Mouse (Mus musculus) forebrain, embryonic 14.5 days (tissue): ENCODE results near the gene Prkaa2. TPM values are rescaled to one million over a fixed set of nuclear protein-coding genes. Genes with fewer than 3 reads are reported as not detected.

Experiments
- ATAC-seq: fragments of 200-750 bp; cut with Nextera tagmentation; 2 replicates; pipeline ENCODE4 v1.8.0; 2017; ENCODE audit warnings: mild to moderate bottlenecking, moderate library complexity
- DNase-seq: peaks from one replicate; pipeline ENCODE4 v3.0.0-alpha.2; 2015; ENCODE audit warnings: low spot score
- H3K27ac ChIP-seq: fragments of 300-500 bp; sonication (generic); 2 replicates; pipeline ENCODE4 v1.5.1; 2014; ENCODE audit warnings: low read depth, mild to moderate bottlenecking, control low read depth, low read length, moderate library complexity
- H3K27me3 ChIP-seq: fragments of 300-500 bp; sonication (generic); replicated peaks from 2 replicates; pipeline ENCODE4 v1.6.1; 2014; ENCODE audit warnings: low read length, control low read depth, mixed read lengths; ENCODE audit not compliant: control insufficient read depth, insufficient read depth
- H3K36me3 ChIP-seq: fragments of 300-500 bp; sonication (generic); 2 replicates; pipeline ENCODE4 v1.6.1; 2014; ENCODE audit warnings: low read length, control low read depth; ENCODE audit not compliant: control insufficient read depth, insufficient read depth
- H3K4me1 ChIP-seq: fragments of 300-500 bp; sonication (generic); 2 replicates; pipeline ENCODE4 v1.6.1; 2014; ENCODE audit warnings: antibody characterized with exemption, low read length, control low read depth; ENCODE audit not compliant: control insufficient read depth, insufficient read depth
- H3K4me2 ChIP-seq: fragments of 300-500 bp; sonication (generic); 2 replicates; pipeline ENCODE4 v1.6.1; 2014; ENCODE audit warnings: mild to moderate bottlenecking, control low read depth, low read length
- H3K4me3 ChIP-seq: fragments of 300-500 bp; sonication (generic); 2 replicates; pipeline ENCODE4 v1.5.1; 2014; ENCODE audit warnings: low read depth, low read length, control low read depth
- H3K9ac ChIP-seq: fragments of 300-500 bp; sonication (generic); 2 replicates; pipeline ENCODE4 v1.6.1; 2014; ENCODE audit warnings: mild to moderate bottlenecking, low read length, control low read depth, moderate library complexity
- H3K9me3 ChIP-seq: fragments of 300-500 bp; sonication (generic); replicated peaks from 2 replicates; pipeline ENCODE4 v1.6.1; 2016; ENCODE audit warnings: low read length, control low read depth, mixed read lengths; ENCODE audit not compliant: control insufficient read depth
- WGBS: fragments of 180-500 bp; shearing (Covaris S2); extraction: QIAGEN DNeasy Blood & Tissue Kit; methylation state at CpG from one replicate; pipeline ENCODE4 v1.1.7; 2014; 5-methylcytosine and 5-hydroxymethylcytosine counted together
- polyA plus RNA-seq: library from polyadenylated mRNA; unstranded; fragments of >200 nt; fragmentation: Nextera tagmentation; extraction: Ambion mirVana; gene quantifications from 2 replicates; pipeline ENCODE4 v1.2.1, GENCODE M21; 2014

Gene Prkaa2
- polyA plus RNA-seq, 1 experiment from 2014 or later = 9.8 TPM

GRCm38 (mm10) chr4:105098660-105099059, 11.0 kb downstream of the Prkaa2 start:
- WGBS = 96% methylated on average over 7 of the region's 7 CpGs
- Histone ChIP-seq H3K27ac (no peak overlapping the region), H3K9ac (no peak overlapping the region), H3K4me2 (no peak overlapping the region), H3K36me3 (no peaks in the 10 kb centered on the region), H3K4me1 (peaks cover 7% of the 10 kb centered on the region), H3K9me3 (no peaks in the 10 kb centered on the region), H3K4me3 (no peak overlapping the region), H3K27me3 (no peaks in the 10 kb centered on the region)
- DNase-seq = no peak
- ATAC-seq = no peak

- 69% methylated on average over 8 of the region's 8 CpGs for whole genome bisulfite sequencing
- no peaks in the 10 kb centered on the region for H3K9me3 ChIP-seq
- no peak overlapping the region for H3K9ac ChIP-seq
- no peak overlapping the region for H3K4me2 ChIP-seq
- ATAC-seq (no peak), DNase-seq (peak; percentile 36)
- H3K4me3 ChIP-seq = no peak overlapping the region
- no peaks in the 10 kb centered on the region for H3K36me3 ChIP-seq
- H3K27ac ChIP-seq = no peak overlapping the region
- peaks cover 7% of the 10 kb centered on the region for H3K4me1 ChIP-seq
- H3K27me3 ChIP-seq = no peaks in the 10 kb centered on the region
Measured at GRCm38 (mm10) chr4:105098158-105098557, 11.5 kb downstream of the Prkaa2 start.

- H3K9me3 ChIP-seq = no peaks in the 10 kb centered on the region
- ATAC-seq (no peak), DNase-seq (peak; percentile 35)
- no peaks in the 10 kb centered on the region for H3K36me3 ChIP-seq
- 47% methylated on average over 5 of the region's 5 CpGs for WGBS
- H3K9ac ChIP-seq = no peak overlapping the region
- no peak overlapping the region for H3K4me2 ChIP-seq
- H3K27ac ChIP-seq = no peak overlapping the region
- H3K4me3 ChIP-seq = no peak overlapping the region
- H3K27me3 ChIP-seq = no peaks in the 10 kb centered on the region
- peaks cover 3% of the 10 kb centered on the region; the same call in 1 of the 2 replicates for H3K4me1 ChIP-seq
Measured at GRCm38 (mm10) chr4:105095316-105095715, 14.4 kb downstream of the Prkaa2 start.

GRCm38 (mm10) chr4:105093951-105094350, 15.7 kb downstream of the Prkaa2 start:
- H3K4me3 ChIP-seq = no peak overlapping the region
- no peaks in the 10 kb centered on the region for H3K36me3 ChIP-seq
- no peak overlapping the region for H3K4me2 ChIP-seq
- H3K9ac ChIP-seq = no peak overlapping the region
- 73% methylated on average over 1 of the region's 1 CpGs for WGBS
- no peak overlapping the region for H3K27ac ChIP-seq
- no peak for DNase-seq
- H3K27me3 ChIP-seq = no peaks in the 10 kb centered on the region
- H3K9me3 ChIP-seq = no peaks in the 10 kb centered on the region
- no peak for ATAC-seq
- H3K4me1 ChIP-seq = peaks cover 3% of the 10 kb centered on the region; the same call in 1 of the 2 replicates

GRCm38 (mm10) chr4:105090417-105090816, 19.3 kb downstream of the Prkaa2 start:
- H3K4me1 ChIP-seq = peaks cover 2% of the 10 kb centered on the region; the same call in 1 of the 2 replicates
- H3K4me2 ChIP-seq = no peak overlapping the region
- H3K27ac ChIP-seq = no peak overlapping the region
- no peak overlapping the region for H3K4me3 ChIP-seq
- H3K36me3 ChIP-seq = no peaks in the 10 kb centered on the region
- no peaks in the 10 kb centered on the region for H3K27me3 ChIP-seq
- DNase-seq = no peak
- no peaks in the 10 kb centered on the region for H3K9me3 ChIP-seq
- WGBS = 91% methylated on average over 5 of the region's 5 CpGs
- ATAC-seq = no peak
- no peak overlapping the region for H3K9ac ChIP-seq

GRCm38 (mm10) chr4:105089386-105089785, 20.3 kb downstream of the Prkaa2 start:
- Histone ChIP-seq H3K4me2 (no peak overlapping the region), H3K27me3 (no peaks in the 10 kb centered on the region), H3K9ac (no peak overlapping the region), H3K36me3 (no peaks in the 10 kb centered on the region), H3K4me1 (no peaks in the 10 kb centered on the region), H3K27ac (no peak overlapping the region), H3K9me3 (no peaks in the 10 kb centered on the region), H3K4me3 (no peak overlapping the region)
- WGBS = 95% methylated on average over 7 of the region's 7 CpGs
- DNase-seq (no peak), ATAC-seq (no peak)

- 83% methylated on average over 2 of the region's 2 CpGs for WGBS
- no peak overlapping the region for H3K4me3 ChIP-seq
- H3K27ac ChIP-seq = no peak overlapping the region
- no peak for ATAC-seq
- no peaks in the 10 kb centered on the region for H3K27me3 ChIP-seq
- H3K4me1 ChIP-seq = no peaks in the 10 kb centered on the region
- H3K9ac ChIP-seq = no peak overlapping the region
- no peaks in the 10 kb centered on the region for H3K36me3 ChIP-seq
- no peak for DNase-seq
- H3K9me3 ChIP-seq = no peaks in the 10 kb centered on the region
- H3K4me2 ChIP-seq = no peak overlapping the region
Measured at GRCm38 (mm10) chr4:105088671-105089070, 21.0 kb downstream of the Prkaa2 start.

- Histone ChIP-seq H3K9ac (no peak overlapping the region), H3K4me2 (no peak overlapping the region), H3K27me3 (no peaks in the 10 kb centered on the region), H3K36me3 (no peaks in the 10 kb centered on the region), H3K4me3 (no peak overlapping the region), H3K27ac (no peak overlapping the region), H3K4me1 (no peaks in the 10 kb centered on the region), H3K9me3 (no peaks in the 10 kb centered on the region)
- no peak for DNase-seq
- no peak for ATAC-seq
- WGBS = 91% methylated on average over 6 of the region's 6 CpGs
Measured at GRCm38 (mm10) chr4:105076152-105076551, 33.5 kb downstream of the Prkaa2 start.

GRCm38 (mm10) chr4:105071761-105072427, 37.8 kb downstream of the Prkaa2 start:
- DNase-seq (no peak), ATAC-seq (no peak)
- H3K9me3 ChIP-seq = no peaks in the 10 kb centered on the region
- H3K4me2 ChIP-seq = no peak overlapping the region
- no peaks in the 10 kb centered on the region for H3K4me1 ChIP-seq
- no peak overlapping the region for H3K9ac ChIP-seq
- WGBS = 94% methylated on average over 3 of the region's 3 CpGs
- no peak overlapping the region for H3K27ac ChIP-seq
- H3K4me3 ChIP-seq = no peak overlapping the region
- no peaks in the 10 kb centered on the region for H3K27me3 ChIP-seq
- no peaks in the 10 kb centered on the region for H3K36me3 ChIP-seq
